Mouse (Mus musculus) cortical plate, adult 2 months (tissue): ENCODE measurements around the gene Mtnr1b. TPM values are rescaled to one million over a fixed set of nuclear protein-coding genes. Genes with fewer than 3 reads are reported as not detected.
A peak's percentile ranks its signal among the peaks of the same experiment; 100 is the strongest.

Source experiments
- H3K27ac ChIP-seq: fragments of 200-500 bp; 2 replicates; pipeline ENCODE4 v1.5.1; 2012; ENCODE audit warnings: low read length, control low read depth, inconsistent platforms; ENCODE audit not compliant: insufficient read depth
- H3K4me1 ChIP-seq: fragments of 200-500 bp; 2 replicates; pipeline ENCODE4 v1.6.1; 2011; ENCODE audit warnings: low read length; ENCODE audit not compliant: control insufficient read depth, insufficient read depth
- H3K4me3 ChIP-seq: fragments of 200-500 bp; 2 replicates; pipeline ENCODE4 v1.5.1; 2011; ENCODE audit warnings: mild to moderate bottlenecking, low read length, control low read depth; ENCODE audit not compliant: insufficient read depth
- CTCF ChIP-seq: fragments of 200-500 bp; IDR thresholded peaks from 2 replicates; pipeline ENCODE4 v1.5.1; 2011; ENCODE audit warnings: mild to moderate bottlenecking, control low read depth, low read length; ENCODE audit not compliant: insufficient read depth; ENCODE audit errors: extremely low read depth
- POLR2A ChIP-seq: fragments of 200-500 bp; IDR thresholded peaks from 2 replicates; pipeline ENCODE4 v1.6.1; 2011; ENCODE audit warnings: mild to moderate bottlenecking, low read length, control low read depth; ENCODE audit not compliant: insufficient read depth; ENCODE audit errors: extremely low read depth
- polyA plus RNA-seq: library from polyadenylated mRNA; depleted of rRNA; stranded (reverse); fragments of >200 nt; gene quantifications from 2 replicates; pipeline ENCODE4 v1.2.3, GENCODE M21; 2012; rRNA removed

Mtnr1b gene
- not detected in 2 replicates for polyA plus RNA-seq

DNA sequence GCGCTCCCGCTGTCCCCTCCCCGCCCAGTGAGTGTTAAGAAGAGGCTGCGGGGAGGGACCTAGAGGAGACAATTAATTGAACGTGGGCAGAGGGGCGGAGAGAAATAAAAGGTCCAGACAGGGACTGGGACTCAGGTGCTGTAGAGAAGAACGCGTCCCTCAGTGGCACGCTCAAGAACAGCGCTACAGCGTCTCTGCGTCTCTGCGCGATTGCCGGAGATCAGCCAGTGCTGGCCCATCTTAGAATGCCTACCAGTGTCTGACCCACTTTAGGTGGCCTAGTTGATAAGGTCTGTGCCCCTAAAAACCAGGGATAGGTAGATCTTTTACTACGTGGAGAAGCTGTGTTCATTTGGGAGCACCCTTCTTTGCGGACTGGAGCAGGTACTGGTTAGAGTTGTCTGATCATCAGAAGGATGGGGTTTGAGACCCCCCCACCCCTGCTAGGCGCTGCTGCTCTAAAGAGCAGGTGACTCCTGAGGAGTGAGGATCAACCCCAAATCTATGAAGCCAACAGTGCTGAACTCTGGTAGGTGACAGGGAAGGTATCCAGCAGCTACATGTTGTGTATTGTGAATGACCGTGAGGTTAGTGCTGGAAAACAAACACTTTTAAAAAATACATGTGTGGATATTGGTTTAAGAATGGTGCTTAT is at the start of gene Mtnr1b:
Gene Mtnr1b, minus strand, starts transcription at position 51 of the 655 bp plus-strand sequence.
- Histone ChIP-seq H3K4me1 (no peaks in the 10 kb centered on the region), H3K4me3 (no peak within 1 kb of the TSS), H3K27ac (no peak within 1 kb of the TSS)
- TF ChIP-seq CTCF (no peak), POLR2A (no peak)

DNA sequence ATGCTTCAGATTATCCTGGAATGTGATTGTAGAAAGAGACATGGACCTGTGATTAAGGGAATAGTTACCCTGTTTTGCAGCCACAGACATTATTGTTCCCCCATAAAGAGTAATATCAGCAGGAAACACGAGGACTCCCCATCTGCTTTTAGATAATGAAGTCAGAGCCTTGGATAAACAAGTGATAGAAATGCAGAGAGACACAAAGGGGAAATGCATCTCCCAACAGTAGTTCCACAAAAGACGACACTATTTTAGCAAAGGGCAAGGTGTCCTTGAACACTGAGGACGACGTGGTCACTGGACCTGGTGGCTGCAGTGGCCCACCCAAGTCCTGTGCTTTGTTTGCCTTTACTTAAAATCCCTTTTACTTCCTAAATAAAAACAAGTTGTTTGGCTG is 45.9 kb upstream of the Mtnr1b start:
- no peak for TF ChIP-seq POLR2A
- no peak overlapping the region for H3K27ac ChIP-seq

DNA sequence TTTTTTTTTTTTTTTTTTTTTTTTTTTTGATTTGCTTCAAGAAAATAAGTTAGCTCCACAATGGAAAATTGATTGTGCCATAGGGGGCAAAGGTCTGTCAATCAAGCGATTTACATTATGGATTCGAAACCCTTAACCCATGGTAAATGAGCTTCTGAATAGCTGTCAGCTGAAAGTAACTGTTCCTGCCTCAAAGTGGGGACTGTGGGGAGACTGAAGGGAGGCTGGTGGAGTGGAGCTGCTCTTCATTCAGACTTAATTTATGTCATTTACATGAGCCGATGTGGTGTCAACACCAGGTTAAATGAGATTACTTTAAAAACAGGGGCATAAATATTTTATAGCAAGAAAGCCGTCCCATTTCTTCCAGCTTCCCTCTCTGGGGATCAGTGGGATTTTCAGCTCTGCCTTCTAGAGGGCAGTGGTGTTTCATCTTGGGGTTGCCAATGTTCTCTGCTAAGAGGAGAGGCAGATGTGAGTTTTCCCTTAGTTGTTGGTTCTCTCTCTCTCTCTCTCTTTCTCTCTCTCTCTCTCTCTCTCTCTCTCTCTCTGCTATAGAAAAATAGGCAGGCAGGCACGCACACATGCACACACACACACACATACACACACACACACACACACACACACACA is 45.1 kb upstream of the Mtnr1b start:
- no peak overlapping the region for H3K4me3 ChIP-seq
- H3K27ac ChIP-seq: no peak overlapping the region
- H3K4me1 ChIP-seq: no peaks in the 10 kb centered on the region; the same call in 1 of the 2 replicates
- peak; percentile 55; the same call in 1 of the 2 replicates for TF ChIP-seq CTCF
- no peak for TF ChIP-seq POLR2A

More for the DNA sequence above, 45.9 kb upstream of the Mtnr1b start:
- no peaks in the 10 kb centered on the region; the same call in 1 of the 2 replicates for H3K4me1 ChIP-seq
- H3K4me3 ChIP-seq: no peak overlapping the region

DNA sequence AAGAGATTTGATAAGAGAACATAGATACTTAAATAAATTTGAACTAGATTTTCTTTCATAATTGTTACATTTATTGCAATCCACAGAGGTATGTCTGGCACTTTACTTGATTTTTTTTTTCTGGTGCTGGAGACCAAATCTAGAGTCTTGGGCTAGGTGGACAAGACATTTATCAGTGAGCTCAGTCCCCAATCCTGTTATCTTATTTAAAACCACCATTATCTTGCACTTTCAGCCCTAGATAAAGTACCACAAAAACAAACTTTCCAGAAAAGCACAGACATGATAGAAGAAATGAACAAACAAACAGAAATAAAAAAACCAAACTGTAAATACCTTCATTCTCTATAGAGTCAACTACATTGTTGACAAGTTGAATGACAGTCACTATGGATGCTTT is 42.2 kb upstream of the Mtnr1b start:
- Histone ChIP-seq H3K27ac (no peak overlapping the region), H3K4me1 (no peaks in the 10 kb centered on the region), H3K4me3 (no peak overlapping the region)
- TF ChIP-seq POLR2A (no peak), CTCF (no peak)

DNA sequence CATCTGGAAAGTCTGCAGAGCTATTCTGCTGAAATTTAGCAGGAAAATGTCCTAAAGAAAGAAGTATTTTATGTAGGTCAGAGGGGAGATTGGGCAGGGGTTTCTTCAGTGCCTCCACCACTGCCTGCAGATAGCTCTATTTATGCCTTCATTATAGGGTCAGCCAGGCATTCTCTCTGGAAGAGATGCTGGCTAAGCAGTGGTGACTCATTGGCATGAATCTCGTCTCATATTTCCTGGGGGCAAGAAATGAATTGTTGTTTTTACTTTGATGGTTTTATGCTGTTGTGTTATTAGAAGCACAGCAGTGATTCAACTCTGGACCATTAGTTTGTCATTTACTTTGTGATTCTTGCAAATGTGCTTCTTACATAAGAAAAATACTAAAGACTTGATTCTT is 38.4 kb upstream of the Mtnr1b start:
- TF ChIP-seq CTCF: no peak
- no peak for TF ChIP-seq POLR2A
- no peak overlapping the region for H3K27ac ChIP-seq
- H3K4me1 ChIP-seq: no peaks in the 10 kb centered on the region
- no peak overlapping the region for H3K4me3 ChIP-seq

GRCm38 (mm10) chr9:15909397-15910113 is 35.2 kb upstream of the Mtnr1b start:
- Histone ChIP-seq H3K4me3 (no peak overlapping the region), H3K27ac (no peak overlapping the region), H3K4me1 (no peaks in the 10 kb centered on the region)
- TF ChIP-seq POLR2A (no peak), CTCF (no peak)

- no peak for TF ChIP-seq POLR2A
- no peak for TF ChIP-seq CTCF
- Histone ChIP-seq H3K27ac (no peak overlapping the region), H3K4me3 (no peak overlapping the region), H3K4me1 (no peaks in the 10 kb centered on the region)
Observed at GRCm38 (mm10) chr9:15903948-15904750, 29.8 kb upstream of the Mtnr1b start.

GRCm38 (mm10) chr9:15898112-15898511 is 23.8 kb upstream of the Mtnr1b start:
- no peak overlapping the region for H3K27ac ChIP-seq
- H3K4me3 ChIP-seq: no peak overlapping the region
- TF ChIP-seq POLR2A (no peak), CTCF (no peak)
- H3K4me1 ChIP-seq: no peaks in the 10 kb centered on the region

GRCm38 (mm10) chr9:15886756-15887155 is 12.4 kb upstream of the Mtnr1b start:
- TF ChIP-seq POLR2A: no peak
- no peak for TF ChIP-seq CTCF
- Histone ChIP-seq H3K4me1 (no peaks in the 10 kb centered on the region), H3K27ac (no peak overlapping the region), H3K4me3 (no peak overlapping the region)

DNA sequence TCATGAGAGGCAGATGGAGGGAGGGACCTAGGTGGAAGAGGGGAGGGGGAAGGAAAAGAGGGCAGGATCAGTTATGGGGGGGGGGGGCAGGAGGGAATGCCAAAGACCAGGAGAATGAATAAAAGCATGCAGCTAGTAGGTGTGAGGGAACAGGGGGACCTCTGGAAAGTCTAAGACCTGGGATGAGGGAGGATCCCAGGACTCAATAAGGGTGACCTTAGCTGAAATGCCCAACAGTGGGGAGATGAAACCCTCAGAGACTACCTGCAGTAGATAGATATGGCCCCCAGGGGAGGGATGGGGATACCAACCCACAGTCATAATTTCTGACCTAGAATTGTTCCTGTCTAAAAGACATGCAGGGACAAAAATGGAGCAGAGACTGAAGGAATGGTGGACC is 6.4 kb upstream of the Mtnr1b start:
- TF ChIP-seq POLR2A: no peak
- no peak for TF ChIP-seq CTCF
- Histone ChIP-seq H3K4me1 (no peaks in the 10 kb centered on the region), H3K4me3 (no peak overlapping the region), H3K27ac (no peak overlapping the region)
